Mouse (Mus musculus) bone marrow macrophage, adult 2 months (primary cell): ENCODE results near the gene Pkdcc. TPM values are rescaled to one million over a fixed set of nuclear protein-coding genes. Genes with fewer than 3 reads are reported as not detected.

Experiments
- H3K27ac ChIP-seq: 2 replicates; pipeline ENCODE4 v1.5.1; 2012; ENCODE audit warnings: low read depth, low read length; ENCODE audit not compliant: insufficient read depth
- H3K4me1 ChIP-seq: 2 replicates; pipeline ENCODE4 v1.6.1; 2012; ENCODE audit warnings: low read length; ENCODE audit not compliant: control insufficient read depth, insufficient read depth
- H3K4me3 ChIP-seq: 2 replicates; pipeline ENCODE4 v1.5.1; 2012; ENCODE audit warnings: mild to moderate bottlenecking, low read length, moderate library complexity; ENCODE audit not compliant: insufficient read depth
- CTCF ChIP-seq: IDR thresholded peaks from 2 replicates; pipeline ENCODE4 v1.5.1; 2012; ENCODE audit warnings: low read depth, mild to moderate bottlenecking, low read length, moderate library complexity
- POLR2A ChIP-seq: IDR thresholded peaks from 2 replicates; pipeline ENCODE4 v1.6.1; 2012; ENCODE audit warnings: mild to moderate bottlenecking, low read depth, low read length, borderline replicate concordance
- polyA plus RNA-seq: library from polyadenylated mRNA; stranded (reverse); fragments of >200 nt; gene quantifications from 2 replicates; pipeline ENCODE4 v1.2.4, GENCODE M21; 2012; ENCODE audit not compliant: missing spikeins, insufficient read depth, insufficient read length

Pkdcc gene
- polyA plus RNA-seq, 1 experiment = 3.8 TPM

DNA sequence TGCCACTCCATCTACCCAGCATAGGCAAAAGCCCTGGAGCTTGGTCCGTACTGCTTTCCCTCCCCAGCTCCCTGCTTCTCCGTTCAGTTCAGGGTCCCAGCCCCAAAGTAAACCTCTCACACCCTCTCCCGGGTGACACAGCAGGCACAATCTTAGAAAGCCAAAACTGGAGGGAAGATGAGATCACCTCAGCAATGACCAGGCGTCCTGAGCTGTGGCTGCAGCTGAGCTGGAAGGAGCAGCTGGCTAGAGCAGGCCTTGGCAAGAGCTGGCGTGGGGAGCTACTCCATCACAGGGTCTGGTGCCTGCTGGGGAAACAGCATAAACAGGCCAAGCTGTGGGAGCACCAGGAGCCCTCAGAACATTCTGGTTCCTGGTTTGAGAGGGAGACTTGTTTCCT lies 4.6 kb upstream of the Pkdcc start:
- Histone ChIP-seq H3K4me1 (peaks cover 22% of the 10 kb centered on the region), H3K4me3 (no peak overlapping the region), H3K27ac (no peak overlapping the region)
- no peak for TF ChIP-seq POLR2A
- no peak for TF ChIP-seq CTCF

DNA sequence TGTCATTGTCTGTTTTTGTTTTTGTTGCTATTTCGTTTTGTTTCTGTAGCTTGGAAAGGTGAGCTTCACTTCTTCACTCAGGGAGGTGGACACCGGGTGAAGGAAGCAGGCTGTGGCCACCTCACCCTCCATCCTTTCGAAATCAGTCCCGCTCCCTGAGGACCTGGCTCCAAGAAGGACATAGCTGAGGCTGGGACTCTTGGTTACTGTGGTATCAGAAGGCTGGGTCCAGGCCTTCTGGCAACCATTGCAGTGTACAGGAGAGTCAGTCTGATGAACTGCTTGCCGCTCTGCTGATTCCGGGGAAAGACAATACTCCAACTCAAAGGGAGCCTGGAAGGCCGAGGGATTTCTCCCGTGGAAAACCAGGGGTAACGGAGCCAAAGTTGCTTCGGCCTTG lies 3.9 kb upstream of the Pkdcc start:
- Histone ChIP-seq H3K4me1 (peaks cover 23% of the 10 kb centered on the region), H3K4me3 (no peak overlapping the region), H3K27ac (no peak overlapping the region)
- TF ChIP-seq CTCF = no peak
- no peak for TF ChIP-seq POLR2A

DNA sequence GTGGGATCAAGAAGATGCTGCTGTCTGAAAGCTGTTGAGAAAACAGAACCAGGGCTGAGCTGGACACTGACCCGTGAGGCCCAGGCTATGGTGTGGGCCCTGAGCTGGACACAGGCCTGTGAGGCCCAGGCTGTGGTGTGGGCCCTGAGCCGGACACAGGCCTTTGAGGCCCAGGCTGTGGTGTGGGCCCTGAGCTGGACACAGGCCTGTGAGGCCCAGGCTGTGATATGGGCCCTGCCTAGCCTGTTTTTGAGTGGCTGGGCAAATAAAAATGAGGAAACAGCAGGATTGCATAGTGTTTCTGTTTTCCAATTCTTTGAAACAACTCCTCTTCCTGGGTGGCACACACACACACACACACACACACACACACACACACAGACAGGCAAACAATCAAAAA lies 2.7 kb upstream of the Pkdcc start:
- H3K4me3 ChIP-seq = no peak overlapping the region
- peaks cover 30% of the 10 kb centered on the region for H3K4me1 ChIP-seq
- peak overlapping the region; percentile 84 for H3K27ac ChIP-seq
- TF ChIP-seq CTCF (no peak), POLR2A (no peak)

DNA sequence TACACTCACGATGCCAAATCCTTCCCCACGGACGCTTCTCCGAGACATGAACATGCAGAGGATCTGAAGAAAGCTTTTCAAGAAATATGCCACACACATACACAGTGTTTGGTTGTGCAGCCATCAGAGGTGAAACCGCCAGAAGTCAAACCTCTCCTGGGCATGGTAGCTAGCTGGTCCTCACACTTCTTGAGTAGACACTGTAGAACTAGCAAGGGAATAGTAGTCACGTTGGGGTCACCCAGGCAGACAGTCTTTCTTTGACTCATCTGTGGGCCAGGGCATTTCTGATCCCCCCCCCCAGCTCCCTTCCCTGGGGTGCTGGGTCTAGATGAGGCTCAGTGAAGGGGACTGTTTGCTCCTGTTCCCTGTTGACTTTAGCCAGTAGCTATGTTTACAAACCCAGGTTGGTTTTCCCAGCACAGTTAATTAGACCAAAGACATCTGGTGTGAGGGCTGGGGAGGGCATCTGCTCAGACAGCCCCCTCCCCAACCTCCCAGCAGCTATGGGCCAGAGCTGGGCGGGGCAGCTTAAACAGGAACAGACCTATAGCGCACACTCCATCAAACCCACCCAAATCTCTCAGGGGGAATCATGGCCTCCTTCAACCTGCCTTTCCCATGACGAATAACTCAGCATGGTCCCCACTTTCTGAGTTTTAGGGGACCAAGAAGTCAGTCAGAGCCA lies 1.7 kb upstream of the Pkdcc start:
- no peak for TF ChIP-seq CTCF
- TF ChIP-seq POLR2A = no peak
- Histone ChIP-seq H3K27ac (peak overlapping the region; percentile 64), H3K4me3 (peak overlapping the region; percentile 62; the same call in 1 of the 2 replicates), H3K4me1 (peaks cover 31% of the 10 kb centered on the region)

DNA sequence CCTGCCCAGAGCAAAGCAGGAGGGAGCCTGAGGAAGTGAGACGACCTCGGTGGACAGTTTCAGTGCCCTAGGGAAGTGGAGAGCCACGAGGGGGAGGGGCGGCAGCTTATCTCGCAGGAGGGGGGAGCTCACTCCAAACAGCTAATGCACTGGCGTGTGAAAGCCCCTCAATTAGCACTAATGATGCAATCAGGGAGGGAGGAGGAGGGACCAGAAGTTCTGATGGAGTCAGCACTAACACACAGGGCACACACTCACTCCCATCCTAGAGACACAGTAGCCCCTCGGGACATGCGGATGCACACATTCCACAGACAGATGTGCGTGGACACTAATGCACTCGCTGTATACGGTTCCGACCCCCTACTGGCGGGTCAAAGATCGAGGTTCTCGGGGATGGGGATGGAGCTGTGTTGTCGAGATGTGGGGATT lies 915 bp upstream of the Pkdcc start:
- TF ChIP-seq CTCF = no peak
- no peak for TF ChIP-seq POLR2A
- H3K27ac ChIP-seq = peak overlapping the region; percentile 64
- H3K4me1 ChIP-seq = peaks cover 37% of the 10 kb centered on the region
- H3K4me3 ChIP-seq = peak overlapping the region; percentile 62

DNA sequence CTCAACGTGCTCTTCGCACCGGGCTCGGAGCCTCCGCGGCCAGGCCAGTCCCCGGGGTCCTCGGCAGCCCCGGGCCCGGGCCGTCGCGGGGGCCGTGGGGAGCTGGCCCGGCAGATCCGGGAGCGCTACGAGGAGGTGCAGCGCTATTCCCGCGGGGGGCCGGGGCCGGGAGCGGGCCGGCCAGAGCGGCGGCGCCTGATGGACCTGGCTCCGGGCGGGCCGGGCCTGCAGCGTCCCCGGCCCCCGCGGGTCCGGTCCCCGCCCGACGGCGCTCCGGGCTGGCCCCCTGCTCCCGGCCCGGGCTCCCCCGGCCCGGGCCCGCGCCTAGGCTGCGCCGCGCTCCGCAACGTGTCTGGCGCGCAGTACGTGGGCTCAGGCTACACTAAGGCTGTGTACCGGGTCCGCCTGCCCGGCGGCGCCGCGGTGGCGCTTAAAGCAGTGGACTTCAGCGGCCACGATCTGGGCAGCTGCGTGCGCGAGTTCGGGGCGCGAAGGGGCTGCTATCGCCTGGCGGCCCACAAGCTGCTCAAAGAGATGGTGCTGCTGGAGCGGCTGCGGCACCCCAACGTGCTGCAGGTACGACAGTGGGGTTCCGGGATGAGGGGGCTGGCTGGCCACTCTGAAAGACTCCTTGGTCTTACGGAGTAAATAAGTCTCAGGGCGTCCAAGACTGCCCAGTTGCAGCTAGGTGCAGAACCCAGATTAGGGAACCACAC lies 595 bp downstream of the Pkdcc start:
- peak overlapping the region; percentile 71 for H3K4me3 ChIP-seq
- no peak for TF ChIP-seq POLR2A
- no peak overlapping the region for H3K27ac ChIP-seq
- peaks cover 44% of the 10 kb centered on the region for H3K4me1 ChIP-seq

DNA sequence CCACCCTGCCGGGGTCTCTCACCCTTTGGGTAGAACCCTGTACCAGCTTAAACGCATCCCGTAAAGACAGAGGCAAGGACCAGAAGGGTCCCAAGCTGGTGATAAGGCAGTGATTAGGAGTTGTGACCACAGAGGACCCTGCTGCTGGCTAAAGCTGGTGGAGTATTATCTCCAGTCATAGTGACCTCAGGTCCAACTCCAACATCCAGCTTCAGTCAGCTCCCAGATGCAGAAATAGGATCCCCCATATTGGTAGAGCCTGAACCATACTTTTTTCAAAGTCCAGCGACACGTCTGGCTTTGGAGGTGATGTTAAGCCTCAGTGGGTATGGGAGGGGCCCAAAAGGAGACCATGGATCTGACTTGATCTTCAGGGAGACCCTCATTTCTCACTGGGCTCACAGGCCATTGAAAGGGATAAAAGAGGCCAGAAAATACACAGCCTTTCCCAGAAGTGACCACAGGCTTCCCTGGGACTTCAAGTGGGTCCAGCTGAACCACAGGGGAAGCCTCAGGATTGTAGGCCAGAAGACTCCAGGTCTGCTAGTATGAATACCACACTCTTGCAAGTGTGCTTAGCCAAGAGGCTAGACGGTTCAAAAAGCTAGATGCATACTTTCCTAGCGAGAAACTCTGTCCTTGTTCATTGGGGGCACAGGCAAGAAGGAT lies 1.3 kb downstream of the Pkdcc start:
- Histone ChIP-seq H3K4me1 (peaks cover 44% of the 10 kb centered on the region), H3K4me3 (peak overlapping the region; percentile 71), H3K27ac (no peak overlapping the region)
- no peak for TF ChIP-seq CTCF
- no peak for TF ChIP-seq POLR2A

DNA sequence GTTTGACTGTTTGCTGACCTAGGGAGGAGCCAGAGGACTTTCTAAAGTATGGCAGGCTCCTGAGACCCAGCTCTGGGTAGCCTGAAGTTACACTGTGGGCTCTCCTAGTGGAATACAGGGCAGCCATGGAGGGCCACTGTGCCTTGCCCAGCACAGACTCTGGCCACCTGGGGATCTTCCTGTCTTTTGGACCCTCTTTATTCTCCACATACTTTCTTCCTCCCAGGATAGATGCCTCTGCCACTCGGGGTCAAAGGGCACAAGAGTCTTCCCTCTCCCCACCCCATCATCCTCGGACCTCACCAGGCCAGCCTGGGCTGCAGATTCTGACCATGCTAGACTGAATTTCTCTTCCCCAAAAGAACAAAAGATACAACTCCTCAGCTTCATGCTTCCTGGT lies 3.1 kb downstream of the Pkdcc start:
- TF ChIP-seq CTCF (no peak), POLR2A (no peak)
- no peak overlapping the region for H3K27ac ChIP-seq
- H3K4me1 ChIP-seq = peaks cover 29% of the 10 kb centered on the region
- no peak overlapping the region for H3K4me3 ChIP-seq

DNA sequence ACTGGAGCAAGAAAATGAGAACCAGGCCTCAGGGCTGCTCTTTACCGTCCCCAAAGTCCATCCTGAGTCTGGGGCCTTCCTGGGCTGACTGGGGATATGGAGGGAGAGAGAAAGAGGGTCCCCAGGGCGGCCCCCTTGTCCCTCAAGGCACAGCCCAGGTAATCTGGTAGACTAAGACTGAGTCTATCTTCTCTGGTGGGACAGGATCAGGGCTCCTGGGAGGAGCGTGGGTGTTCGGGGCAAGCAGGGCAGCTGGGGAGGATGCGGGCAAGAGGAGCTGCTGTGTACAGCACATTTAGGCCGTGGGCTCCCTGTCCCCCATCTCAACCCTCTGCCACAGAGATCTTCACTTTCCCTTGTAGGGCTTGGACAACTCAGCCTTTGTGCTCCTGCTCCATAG lies 3.6 kb downstream of the Pkdcc start:
- TF ChIP-seq POLR2A = no peak
- no peak for TF ChIP-seq CTCF
- H3K27ac ChIP-seq = no peak overlapping the region
- H3K4me1 ChIP-seq = peaks cover 24% of the 10 kb centered on the region
- H3K4me3 ChIP-seq = no peak overlapping the region
